Mouse (Mus musculus) kidney, adult 2 months (tissue): ENCODE measurements around the gene Irf2.

Experiments
- CTCF ChIP-seq: fragments of 200-500 bp; conservative IDR thresholded peaks from 2 replicates; pipeline ENCODE4 v1.5.1; 2011; ENCODE audit warnings: low read depth, mild to moderate bottlenecking, control low read depth, low read length, moderate library complexity, mixed read lengths; ENCODE audit not compliant: insufficient read depth, insufficient read length
- POLR2A ChIP-seq: fragments of 200-500 bp; IDR thresholded peaks from one replicate; pipeline ENCODE4 v1.6.1; 2011; ENCODE audit warnings: low read depth, low read length, control low read depth

DNA sequence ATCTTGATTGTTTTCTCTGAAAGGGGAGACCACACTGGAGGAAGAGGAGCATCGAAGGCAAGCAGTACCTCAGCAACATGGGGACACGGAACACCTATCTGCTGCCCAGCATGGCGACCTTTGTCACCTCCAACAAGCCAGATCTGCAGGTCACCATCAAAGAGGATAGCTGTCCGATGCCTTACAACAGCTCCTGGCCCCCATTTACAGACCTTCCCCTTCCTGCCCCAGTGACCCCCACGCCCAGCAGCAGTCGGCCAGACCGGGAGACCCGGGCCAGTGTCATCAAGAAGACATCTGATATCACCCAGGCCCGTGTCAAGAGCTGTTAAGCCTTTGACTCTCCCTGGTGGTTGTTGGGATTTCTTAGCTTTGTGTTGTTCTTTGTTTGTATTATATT lies 106.4 kb downstream of the Irf2 start:
- TF ChIP-seq CTCF (no peak), POLR2A (no peak)
